Mouse (Mus musculus) stomach, embryonic 14.5 days (tissue): ENCODE results near the gene Klk1b1. TPM values are rescaled to one million over a fixed set of nuclear protein-coding genes. Genes with fewer than 3 reads are reported as not detected.

Experiments
- ATAC-seq: fragments of 200-750 bp; cut with Nextera tagmentation; 2 replicates; pipeline ENCODE4 v1.8.0; 2017; ENCODE audit warnings: low read depth, moderate TSS enrichment; ENCODE audit not compliant: insufficient number of reproducible peaks, insufficient read depth, low FRiP score
- H3K27ac ChIP-seq: fragments of 300-500 bp; sonication (generic); 2 replicates; pipeline ENCODE4 v1.5.1; 2014; ENCODE audit warnings: mild to moderate bottlenecking, low read length, moderate library complexity, mixed read lengths
- H3K27me3 ChIP-seq: fragments of 300-500 bp; sonication (generic); 2 replicates; pipeline ENCODE4 v1.6.1; 2014; ENCODE audit warnings: low read length, control low read depth, mixed read lengths; ENCODE audit not compliant: control insufficient read depth, insufficient read depth
- H3K36me3 ChIP-seq: fragments of 300-500 bp; sonication (generic); 2 replicates; pipeline ENCODE4 v1.6.1; 2014; ENCODE audit warnings: mild to moderate bottlenecking, control low read depth, low read length, moderate library complexity, mixed read lengths; ENCODE audit not compliant: control insufficient read depth, insufficient read depth
- H3K4me1 ChIP-seq: fragments of 300-500 bp; sonication (generic); 2 replicates; pipeline ENCODE4 v1.6.1; 2014; ENCODE audit warnings: low read length, control low read depth, mixed read lengths; ENCODE audit not compliant: control insufficient read depth, insufficient read depth
- H3K4me2 ChIP-seq: fragments of 300-500 bp; sonication (generic); replicated peaks from 2 replicates; pipeline ENCODE4 v1.6.1; 2014; ENCODE audit warnings: low read depth, low read length, control low read depth
- H3K4me3 ChIP-seq: fragments of 300-500 bp; sonication (generic); 2 replicates; pipeline ENCODE4 v1.5.1; 2014; ENCODE audit warnings: low read depth, low read length, control low read depth
- H3K9ac ChIP-seq: fragments of 300-500 bp; sonication (generic); replicated peaks from 2 replicates; pipeline ENCODE4 v1.6.1; 2014; ENCODE audit warnings: low read depth, mild to moderate bottlenecking, control low read depth, low read length, moderate library complexity, mixed read lengths
- H3K9me3 ChIP-seq: fragments of 300-500 bp; sonication (generic); 2 replicates; pipeline ENCODE4 v1.6.1; 2016; ENCODE audit warnings: low read depth, low read length, control low read depth; ENCODE audit not compliant: control insufficient read depth
- WGBS: fragments of 180-500 bp; shearing (Covaris S2); extraction: QIAGEN DNeasy Blood & Tissue Kit; methylation state at CpG from one replicate; pipeline ENCODE4 v1.1.7; 2014; 5-methylcytosine and 5-hydroxymethylcytosine counted together
- polyA plus RNA-seq: library from polyadenylated mRNA; unstranded; fragments of >200 nt; fragmentation: Nextera tagmentation; extraction: Ambion mirVana; gene quantifications from 2 replicates; pipeline ENCODE4 v1.2.1, GENCODE M21; 2014

The Klk1b1 gene
- polyA plus RNA-seq, 1 experiment from 2014 or later = not detected

DNA sequence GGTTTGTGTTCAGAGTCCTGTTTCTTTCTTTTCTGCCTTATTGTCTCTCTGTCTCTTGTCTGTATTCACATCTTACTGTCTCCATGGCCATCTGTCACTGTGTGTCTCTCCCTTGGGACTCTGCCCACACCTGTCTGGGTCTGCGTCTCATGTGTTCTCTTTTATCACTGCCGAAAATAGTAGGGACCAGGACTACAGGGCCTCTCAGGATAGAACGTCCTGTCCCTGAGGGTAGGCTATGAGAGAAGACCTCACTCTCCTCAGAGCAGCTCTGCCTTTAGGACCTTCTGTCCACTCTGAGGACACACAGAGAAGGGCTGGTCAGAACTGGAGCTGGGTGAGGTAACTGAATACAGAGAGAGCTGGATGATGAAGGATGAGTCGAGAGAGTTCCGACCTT, 48.5 kb downstream of the Klk1b1 start:
- Histone ChIP-seq H3K36me3 (no peaks in the 10 kb centered on the region), H3K4me2 (no peak overlapping the region), H3K4me3 (no peak overlapping the region), H3K27ac (no peak overlapping the region), H3K27me3 (no peaks in the 10 kb centered on the region), H3K4me1 (no peaks in the 10 kb centered on the region), H3K9ac (no peak overlapping the region), H3K9me3 (no peaks in the 10 kb centered on the region)
- no peak for ATAC-seq
- WGBS = 80% methylated on average over 5 of the region's 5 CpGs

Other genes with a start within 250 kb of the Klk1b1 start
- gene Klk12, start 197.9 kb upstream of the Klk1b1 start, polyA plus RNA-seq = 0.27 TPM in 1 of 2 replicates, not detected in the other
- gene Klk11, start 192.1 kb upstream of the Klk1b1 start, polyA plus RNA-seq = 2.6 TPM in 2 replicates
- gene Klk10, start 185.7 kb upstream of the Klk1b1 start, polyA plus RNA-seq = 3.1 and 3.5 TPM in 2 replicates
- gene Klk9, start 174.9 kb upstream of the Klk1b1 start, polyA plus RNA-seq = 0.17 TPM in 1 of 2 replicates, not detected in the other
- gene Klk8, start 169.2 kb upstream of the Klk1b1 start, polyA plus RNA-seq = 28.5 and 39.0 TPM in 2 replicates
- gene Klk7, start 155.5 kb upstream of the Klk1b1 start, polyA plus RNA-seq = not detected in 2 replicates
- not detected in 2 replicates for gene Klk6, start 142.3 kb upstream of the Klk1b1 start, polyA plus RNA-seq
- not detected in 2 replicates for gene Klk5, start 124.8 kb upstream of the Klk1b1 start, polyA plus RNA-seq
- not detected in 2 replicates for gene Klk4, start 85.6 kb upstream of the Klk1b1 start, polyA plus RNA-seq
- not detected in 2 replicates for gene Klk15, start 33.0 kb upstream of the Klk1b1 start, polyA plus RNA-seq
- gene Klk1b8, start 16.1 kb upstream of the Klk1b1 start, polyA plus RNA-seq = not detected in 2 replicates
- not detected in 2 replicates for gene Klk1b9, start 9.3 kb downstream of the Klk1b1 start, polyA plus RNA-seq
- not detected in 2 replicates for gene Klk1b11, start 29.1 kb downstream of the Klk1b1 start, polyA plus RNA-seq
- gene Klk1b26, start 45.4 kb downstream of the Klk1b1 start, polyA plus RNA-seq = not detected in 2 replicates
- gene Klk1b27, start 85.5 kb downstream of the Klk1b1 start, polyA plus RNA-seq = not detected in 2 replicates
- gene Klk1b21, start 135.6 kb downstream of the Klk1b1 start, polyA plus RNA-seq = not detected in 2 replicates
- gene Klk1b22, start 145.9 kb downstream of the Klk1b1 start, polyA plus RNA-seq = not detected in 2 replicates
- not detected in 2 replicates for gene Klk1b16, start 170.0 kb downstream of the Klk1b1 start, polyA plus RNA-seq
- gene Klk1b24, start 221.5 kb downstream of the Klk1b1 start, polyA plus RNA-seq = not detected in 2 replicates
- gene Klk1b3, start 231.4 kb downstream of the Klk1b1 start, polyA plus RNA-seq = not detected in 2 replicates
- gene Klk1b4, start 240.7 kb downstream of the Klk1b1 start, polyA plus RNA-seq = not detected in 2 replicates
- not detected in 2 replicates for gene Klk1b5, start 249.2 kb downstream of the Klk1b1 start, polyA plus RNA-seq